Mouse (Mus musculus): Measurements from ENCODE around the gene Tas1r1. TPM values are rescaled to one million over a fixed set of nuclear protein-coding genes. Genes with fewer than 3 reads are reported as not detected.
A peak's percentile ranks its signal among the peaks of the same experiment; 100 is the strongest.

The Tas1r1 gene
- total RNA-seq, 4 experiments from 2014 or later = 0.71 TPM; not detected in 3

DNA sequence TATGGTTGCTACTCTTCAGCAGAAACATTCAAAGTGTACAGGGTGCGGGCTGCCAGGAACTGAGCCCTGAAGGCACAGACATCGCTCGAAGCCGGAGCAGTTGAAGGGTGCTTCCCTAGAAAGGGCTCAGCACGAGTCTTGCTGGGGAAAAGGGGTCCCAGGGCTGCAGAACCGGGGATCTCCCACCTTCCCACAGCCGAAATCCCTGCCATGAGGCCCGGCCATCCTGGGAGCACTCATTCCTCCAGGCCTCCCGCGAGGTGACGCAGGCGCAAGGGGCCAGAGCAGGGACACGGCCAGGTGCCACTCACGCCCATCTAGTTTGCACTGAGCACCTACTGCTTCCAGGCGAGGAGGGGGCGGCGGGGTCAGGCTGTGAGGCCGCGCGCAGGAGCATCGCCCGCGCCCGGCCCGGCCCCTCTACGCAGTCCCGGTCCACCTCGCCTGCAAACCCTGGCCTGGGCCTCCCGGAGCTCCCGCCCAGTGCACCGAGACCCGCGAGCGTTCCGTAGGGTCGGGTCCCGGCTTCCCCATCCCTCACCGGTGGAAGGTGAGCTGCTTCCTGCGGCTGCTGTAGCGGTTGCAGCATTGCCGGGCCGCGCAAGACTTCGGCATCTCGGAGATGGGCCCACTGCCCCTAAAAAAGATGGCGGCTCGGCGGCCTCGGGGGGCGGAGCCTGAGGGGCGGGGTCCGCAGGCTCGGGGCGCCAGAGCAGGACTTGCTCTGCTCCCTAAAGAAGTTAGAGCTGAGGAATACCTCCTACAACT is 49.8 kb downstream of the Tas1r1 start, which contains the start of gene Thap3:
Thap3 (minus strand) TSS at position 656 of the 768 bp plus-strand sequence.
- DNase-seq = peak; percentile 70

DNA sequence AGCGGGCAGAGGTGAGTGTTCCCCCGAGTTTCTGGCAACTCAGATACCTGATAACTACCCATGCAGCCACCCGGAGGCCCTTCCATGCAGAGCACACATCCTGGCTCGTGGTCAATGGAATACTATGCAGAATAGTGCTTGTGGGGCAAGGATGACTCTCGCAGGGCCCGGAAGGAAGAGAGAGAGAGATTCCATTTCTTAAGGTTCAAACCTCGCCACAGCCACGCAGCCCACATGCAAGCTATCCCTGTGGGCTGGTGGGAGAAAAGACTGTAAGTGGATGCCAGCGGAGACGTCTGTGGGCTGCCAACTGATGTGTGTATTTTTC is 50.4 kb downstream of the Tas1r1 start:
- no peak for DNase-seq

DNA sequence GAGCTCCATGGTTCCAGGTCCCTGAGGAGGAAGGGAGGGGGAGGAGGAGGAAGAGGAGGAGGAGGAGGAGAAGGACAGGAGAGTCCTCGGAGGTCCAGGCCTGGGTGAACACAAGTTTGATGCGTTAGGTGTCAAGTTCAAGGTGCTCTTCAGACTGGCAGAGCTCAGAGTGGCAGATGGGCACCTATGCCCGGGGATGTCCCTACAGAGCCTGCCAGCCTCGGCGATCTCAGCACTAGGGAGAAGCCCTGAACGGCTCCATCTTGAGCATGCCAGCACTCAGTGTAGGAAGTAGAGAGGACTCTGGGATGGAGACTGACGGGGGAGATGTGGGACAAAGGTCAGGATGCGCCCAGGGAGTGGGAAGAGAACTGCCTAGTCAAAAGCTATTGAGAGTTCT is 51.7 kb downstream of the Tas1r1 start:
- DNase-seq = no peak

DNA sequence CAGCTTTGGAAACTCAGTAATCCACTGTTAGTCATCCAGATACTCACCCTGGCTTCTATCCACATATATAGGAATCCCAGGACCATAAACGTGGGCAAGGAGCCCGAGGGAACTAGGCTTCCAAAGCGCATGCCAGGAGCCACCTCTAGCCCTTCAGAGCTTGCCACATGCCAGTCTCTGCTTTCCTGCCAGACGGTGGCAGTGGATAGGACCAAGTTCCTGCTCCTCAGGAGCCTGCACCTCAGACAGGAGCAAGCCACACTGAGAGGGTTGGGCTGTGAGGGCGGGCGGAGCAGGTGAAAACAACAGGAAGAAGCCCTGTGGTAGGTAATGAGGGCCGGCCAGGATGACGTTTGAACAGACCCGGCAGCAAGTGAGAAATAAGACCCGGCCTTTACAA is 52.5 kb downstream of the Tas1r1 start:
- no peak for DNase-seq

DNA sequence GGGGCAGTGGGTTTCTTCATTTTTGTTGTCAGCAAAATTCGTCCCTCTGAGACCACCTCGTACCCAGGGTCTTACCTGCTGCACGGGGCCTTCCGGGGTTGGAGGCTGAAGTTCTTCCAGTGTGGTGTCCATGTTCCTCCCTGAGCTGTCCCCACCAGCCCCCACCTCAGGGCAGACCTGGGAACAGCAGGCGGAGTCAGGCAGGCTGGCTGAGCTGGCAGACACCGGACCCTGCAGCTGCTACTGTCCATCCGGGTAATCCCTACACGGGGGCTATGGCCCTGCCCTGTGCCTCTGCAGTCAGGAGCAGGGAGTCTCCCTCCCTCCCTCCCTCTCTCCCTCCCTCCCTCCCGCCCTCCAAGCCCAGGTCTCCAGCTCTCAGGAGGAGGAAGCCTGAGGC is 54.8 kb downstream of the Tas1r1 start:
- no peak for DNase-seq

DNA sequence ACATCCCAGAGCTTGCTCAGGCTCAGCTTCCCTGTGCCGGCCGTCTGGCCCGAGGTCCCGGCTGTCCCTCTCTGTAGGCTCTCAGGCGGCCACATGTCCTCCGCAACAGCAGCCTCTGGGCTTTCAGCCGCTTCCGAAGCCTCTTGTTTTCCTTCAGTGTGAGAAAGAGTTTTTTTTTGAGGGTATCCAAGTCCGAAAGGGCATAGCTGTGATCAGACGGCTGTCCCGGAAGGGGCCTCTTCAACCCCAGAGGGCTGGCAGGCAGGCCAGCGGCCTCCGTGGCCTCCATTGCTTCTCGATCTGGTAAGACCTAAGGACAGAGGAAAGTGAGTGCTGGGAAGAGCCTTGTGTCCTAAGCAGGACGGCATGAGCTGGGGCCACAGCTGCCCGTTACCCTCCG is 55.3 kb downstream of the Tas1r1 start:
- no peak for DNase-seq

DNA sequence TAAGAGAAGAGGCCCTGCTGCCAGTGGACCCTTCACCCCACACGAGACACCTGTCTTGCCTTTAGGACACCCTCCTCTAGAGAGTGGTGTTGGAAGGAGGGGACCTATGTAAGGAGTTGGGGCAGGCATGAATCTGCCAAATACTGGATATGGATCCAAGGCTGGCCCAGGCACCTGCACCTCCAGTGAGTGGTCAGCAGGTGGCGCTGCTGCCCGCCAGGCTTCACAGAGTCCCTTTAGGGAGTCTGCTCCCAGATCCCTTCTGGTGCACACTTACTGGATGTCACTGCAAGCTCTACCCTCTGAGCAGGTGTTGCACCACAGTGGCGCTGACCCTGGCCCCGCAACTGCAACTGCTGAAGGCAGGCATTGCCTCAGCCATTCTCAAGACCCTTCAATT is 57.0 kb downstream of the Tas1r1 start:
- peak; percentile 70 for DNase-seq

DNA sequence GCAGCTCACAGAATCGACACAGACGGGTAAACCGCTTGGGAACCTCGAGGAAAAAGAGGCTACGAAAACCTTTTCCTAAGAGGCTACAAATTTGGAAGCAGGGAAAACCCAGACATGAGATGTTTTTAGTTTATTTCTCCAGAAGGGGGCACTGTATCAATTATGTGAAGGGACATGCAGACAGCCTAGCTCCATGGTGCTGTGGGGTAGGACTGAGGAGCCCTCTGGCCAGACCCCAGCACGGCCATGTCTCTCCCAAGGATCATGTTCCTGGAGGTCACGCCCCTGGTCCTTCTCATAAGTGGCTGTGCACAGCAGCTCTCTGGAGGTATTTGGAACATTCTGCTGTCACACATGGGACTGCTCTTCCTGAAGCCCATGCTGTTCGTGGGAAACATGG is 57.7 kb downstream of the Tas1r1 start:
- DNase-seq = no peak

Other genes with a start within 250 kb of the Tas1r1 start
- gene Camta1, start 176.7 kb downstream of the Tas1r1 start, total RNA-seq (2022) = 10 to 100 TPM; 23.6 to 59.6 (median 36.5) TPM
- gene Dnajc11, start 104.9 kb downstream of the Tas1r1 start, total RNA-seq (2022) = 100 to 1,000 TPM in 2 of 4 experiments, 10 to 100 TPM in 2; 84.6 to 116 (median 104) TPM
- 10 to 100 TPM; 25.7 to 46.9 (median 36.6) TPM for gene Thap3, start 49.6 kb downstream of the Tas1r1 start, total RNA-seq (2022)
- gene Phf13, start 42.3 kb downstream of the Tas1r1 start, total RNA-seq (2022) = 10 to 100 TPM; 14.0 to 20.5 (median 18.6) TPM
- 10 to 100 TPM; 23.9 to 34.2 (median 31.1) TPM for gene Klhl21, start 29.8 kb downstream of the Tas1r1 start, total RNA-seq (2022)
- gene Zbtb48, start 10.9 kb downstream of the Tas1r1 start, total RNA-seq (2022) = 10 to 100 TPM in 3 of 4 experiments, 1 to 10 TPM in 1; 7.1 to 17.4 (median 13.7) TPM
- 10 to 100 TPM; 21.3 to 29.6 (median 25.8) TPM for gene Nol9, start 753 bp upstream of the Tas1r1 start, total RNA-seq (2022)
- gene Plekhg5, start 33.9 kb upstream of the Tas1r1 start, total RNA-seq (2022) = 10 to 100 TPM in 3 of 4 experiments, 1 to 10 TPM in 1; 8.7 to 19.5 (median 15.4) TPM
- 1 to 10 TPM in 3 of 4 experiments, under 1 TPM in 1; 0.73 to 2.0 (median 1.3) TPM for gene Tnfrsf25, start 77.4 kb upstream of the Tas1r1 start, total RNA-seq (2022)
- 1 to 10 TPM; 2.1 to 6.0 (median 4.4) TPM for gene Espn, start 113.8 kb upstream of the Tas1r1 start, total RNA-seq (2022)
- gene Hes2, start 120.3 kb upstream of the Tas1r1 start, total RNA-seq (2022) = not detected
- gene Acot7, start 139.6 kb upstream of the Tas1r1 start, total RNA-seq (2022) = 10 to 100 TPM; 49.5 to 53.2 (median 51.8) TPM
- gene Gpr153, start 235.7 kb upstream of the Tas1r1 start, total RNA-seq (2022) = 1 to 10 TPM; 4.8 to 7.0 (median 5.4) TPM